Mouse (Mus musculus) ovary, adult 18-20 months (tissue): ENCODE measurements around the gene Fam118b.

ENCODE experiments used
- DNase-seq: peaks from one replicate; pipeline ENCODE4 v3.0.0; 2022; ENCODE audit warnings: low spot score, mixed read lengths

Gene Fam118b

DNA sequence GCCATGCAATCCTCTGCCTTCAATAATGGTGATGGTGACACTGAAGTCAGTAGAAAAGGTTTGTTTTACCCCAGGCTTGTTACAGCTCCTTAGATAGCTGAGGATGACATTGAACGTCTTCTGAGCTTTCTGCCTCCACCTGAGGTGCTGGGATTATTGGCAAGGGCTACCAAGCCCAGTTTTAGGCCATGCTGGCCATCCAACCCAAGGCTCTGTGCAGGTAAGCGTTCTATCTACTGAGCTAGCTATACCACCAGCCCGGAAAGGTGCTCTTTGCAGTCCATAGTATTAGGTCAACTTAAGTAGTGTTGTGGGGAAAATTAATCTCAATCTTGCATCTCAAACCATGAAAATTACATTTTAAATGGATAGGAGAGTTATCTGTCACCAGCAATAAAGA is 70.0 kb downstream of the Fam118b start:
- DNase-seq: no peak

DNA sequence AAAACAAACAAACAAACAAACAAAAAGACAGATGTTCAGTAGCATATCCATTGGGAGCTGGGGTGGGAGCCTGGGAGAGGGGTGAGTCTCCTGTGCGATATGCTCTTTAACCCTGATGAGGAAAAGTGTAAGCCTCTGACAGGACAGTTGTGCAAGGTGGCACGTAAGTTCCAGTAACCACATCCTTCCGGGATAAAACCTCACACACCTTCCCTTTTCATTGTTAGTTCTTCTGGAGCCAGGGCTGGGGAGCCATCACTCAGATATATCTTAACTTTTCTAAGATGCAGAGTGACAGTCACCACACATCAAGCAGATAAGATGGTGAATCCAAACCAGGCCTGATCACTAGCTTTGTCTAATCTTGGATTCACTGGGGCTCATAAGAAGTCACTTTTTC is 73.6 kb downstream of the Fam118b start:
- DNase-seq: no peak

DNA sequence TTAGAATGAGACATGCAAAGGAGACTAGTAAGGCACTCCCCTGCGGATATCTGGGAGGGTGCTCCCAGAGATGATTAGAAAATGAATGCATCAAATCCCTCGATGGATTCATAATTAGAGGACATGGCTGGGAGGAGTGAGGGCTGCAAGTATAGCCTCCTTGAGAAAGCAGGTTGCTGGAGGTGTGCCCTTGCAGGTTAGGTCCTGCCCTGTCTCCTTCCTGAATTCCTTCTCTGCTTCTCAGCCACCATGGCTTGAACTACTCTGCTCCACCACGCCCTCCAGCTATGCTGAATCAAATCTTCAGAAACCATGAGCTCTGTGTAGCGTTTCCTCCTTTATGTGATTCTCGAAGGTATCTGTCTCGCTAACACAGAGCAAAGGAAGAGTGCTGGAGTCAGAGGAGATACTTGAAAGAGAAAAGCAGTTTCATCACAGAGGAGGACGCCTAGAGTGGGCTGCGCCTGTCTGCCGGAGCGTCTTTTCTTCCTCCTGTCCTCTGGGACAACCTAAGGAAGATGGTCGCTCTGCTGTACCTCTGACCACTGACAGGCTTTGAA is 74.5 kb downstream of the Fam118b start:
- no peak for DNase-seq

DNA sequence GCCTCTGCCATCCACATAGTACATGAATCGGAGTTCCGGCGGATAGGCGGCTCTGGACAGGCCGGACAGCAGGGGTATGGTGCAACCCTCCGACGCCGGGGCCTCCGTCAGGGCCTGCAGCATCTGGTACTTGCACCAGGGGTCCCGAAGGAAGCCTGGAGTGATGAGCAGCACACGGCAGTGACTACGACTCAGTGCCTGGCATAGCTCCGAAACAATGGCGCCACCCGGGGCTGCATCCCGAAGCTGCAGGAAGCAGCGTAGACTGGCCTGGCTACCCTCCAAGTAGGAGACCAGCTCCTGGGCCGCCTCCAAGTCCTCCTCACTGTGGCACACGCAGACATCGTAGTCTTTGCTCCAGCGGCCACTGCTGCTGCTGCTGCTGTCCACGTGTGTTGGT is 78.9 kb downstream of the Fam118b start:
- DNase-seq: no peak

DNA sequence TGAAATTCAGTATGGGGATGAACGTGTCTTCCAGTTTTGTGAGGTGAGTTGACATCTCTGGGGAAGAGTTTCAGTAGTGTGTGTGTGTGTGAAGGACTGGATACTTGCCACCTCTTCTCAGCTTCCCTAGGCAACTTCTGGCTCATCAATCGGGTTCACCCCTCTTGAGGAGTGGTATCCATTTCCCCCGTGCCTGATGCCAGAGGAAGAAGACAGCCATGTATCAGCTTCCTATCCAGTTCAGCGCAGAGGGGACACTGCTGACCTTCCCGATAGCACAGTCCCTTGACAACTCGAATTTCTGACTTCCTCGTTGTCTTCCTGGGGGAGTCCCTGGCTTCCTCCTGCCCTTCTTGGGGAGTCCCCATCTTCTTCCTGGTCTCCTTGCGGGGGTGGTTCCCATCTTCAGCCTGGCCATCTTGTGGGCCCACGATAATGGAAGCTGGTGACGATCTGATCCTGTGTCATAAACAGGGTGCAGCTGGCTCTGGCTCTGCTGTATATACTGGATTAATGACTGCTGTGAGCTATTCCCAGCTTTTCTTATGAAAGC is 80.2 kb downstream of the Fam118b start:
- DNase-seq: no peak

DNA sequence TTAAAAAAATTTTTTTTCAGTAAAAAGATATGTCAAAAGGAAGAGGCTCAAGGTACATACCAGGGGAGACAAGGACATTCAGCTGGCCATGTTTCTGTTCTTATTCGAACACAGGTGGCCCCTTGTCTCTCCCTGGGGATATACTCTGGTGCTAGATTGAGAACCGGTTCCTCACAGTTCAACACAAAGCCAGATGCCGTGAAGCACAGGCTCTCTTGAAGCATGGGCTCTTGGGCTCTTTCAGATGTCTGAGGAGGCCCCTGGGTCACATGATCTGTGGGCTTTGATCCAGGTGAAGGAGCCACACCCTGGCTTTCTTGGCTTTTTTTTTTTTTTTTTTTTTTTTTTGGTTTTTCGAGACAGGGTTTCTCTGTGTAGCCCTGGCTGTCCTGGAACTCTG is 81.2 kb downstream of the Fam118b start:
- DNase-seq: no peak

DNA sequence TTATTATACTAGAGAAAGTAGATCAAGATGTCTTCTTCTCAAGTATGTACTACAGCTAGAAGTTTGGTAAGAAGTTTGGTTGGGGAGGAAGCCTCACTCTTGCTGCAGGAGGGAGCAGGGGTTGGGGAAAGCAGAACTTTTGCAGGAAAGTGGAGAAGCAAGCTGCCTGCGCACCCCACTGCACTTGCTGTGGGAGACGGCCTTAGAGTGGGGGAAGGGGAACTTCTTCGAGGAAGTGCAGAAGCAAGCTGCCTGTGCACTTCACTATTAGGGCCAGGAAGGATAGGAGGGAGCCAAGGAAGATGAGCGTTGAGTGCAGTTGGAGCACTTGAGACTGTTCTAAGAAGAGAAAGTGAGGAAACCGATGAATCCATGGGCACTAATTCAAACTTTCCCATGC is 84.2 kb downstream of the Fam118b start:
- no peak for DNase-seq

DNA sequence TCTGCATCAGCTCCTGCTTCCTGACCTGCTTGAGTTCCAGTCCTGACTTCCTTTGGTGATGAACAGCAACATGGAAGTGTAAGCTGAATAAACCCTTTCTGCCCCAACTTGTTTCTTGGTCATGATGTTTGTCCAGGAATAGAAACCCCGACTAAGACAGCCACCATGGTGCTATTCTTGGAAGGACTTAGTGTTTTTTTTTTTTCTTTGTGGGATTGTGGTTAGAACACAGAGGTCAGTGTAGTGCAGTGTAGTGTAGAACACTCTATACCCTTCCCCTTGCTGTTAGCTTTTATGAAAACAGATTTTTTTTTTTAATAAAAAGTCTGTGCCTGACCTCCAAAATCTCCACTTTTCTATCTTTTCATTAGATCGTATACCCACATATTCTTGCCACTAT is 84.8 kb downstream of the Fam118b start:
- DNase-seq: no peak

DNA sequence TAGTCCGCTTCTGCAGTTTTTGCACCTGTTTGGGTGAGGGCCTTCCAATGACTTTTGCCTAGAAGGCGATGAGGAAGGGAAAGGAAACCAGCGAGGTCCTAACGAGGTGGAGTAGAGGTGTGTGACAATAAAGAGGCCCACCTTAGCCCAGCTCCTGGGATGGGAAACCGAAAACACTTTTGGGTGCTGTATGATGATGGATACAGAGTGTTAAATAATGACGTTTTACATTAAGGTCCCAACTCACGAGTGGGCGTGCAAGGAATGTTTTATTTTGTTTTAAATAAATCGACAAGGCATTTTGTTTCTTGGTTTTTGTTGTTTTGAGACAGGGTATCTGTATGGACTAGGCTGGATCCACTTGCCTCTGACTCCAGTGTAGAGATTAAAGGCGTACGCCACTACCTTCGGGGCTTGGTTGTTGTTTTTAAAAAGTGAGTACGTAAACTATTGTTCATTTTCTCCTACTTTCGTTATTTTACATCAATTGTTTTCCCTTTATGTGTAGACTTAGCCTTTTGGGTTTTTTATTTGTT is 91.4 kb downstream of the Fam118b start:
- DNase-seq: no peak

DNA sequence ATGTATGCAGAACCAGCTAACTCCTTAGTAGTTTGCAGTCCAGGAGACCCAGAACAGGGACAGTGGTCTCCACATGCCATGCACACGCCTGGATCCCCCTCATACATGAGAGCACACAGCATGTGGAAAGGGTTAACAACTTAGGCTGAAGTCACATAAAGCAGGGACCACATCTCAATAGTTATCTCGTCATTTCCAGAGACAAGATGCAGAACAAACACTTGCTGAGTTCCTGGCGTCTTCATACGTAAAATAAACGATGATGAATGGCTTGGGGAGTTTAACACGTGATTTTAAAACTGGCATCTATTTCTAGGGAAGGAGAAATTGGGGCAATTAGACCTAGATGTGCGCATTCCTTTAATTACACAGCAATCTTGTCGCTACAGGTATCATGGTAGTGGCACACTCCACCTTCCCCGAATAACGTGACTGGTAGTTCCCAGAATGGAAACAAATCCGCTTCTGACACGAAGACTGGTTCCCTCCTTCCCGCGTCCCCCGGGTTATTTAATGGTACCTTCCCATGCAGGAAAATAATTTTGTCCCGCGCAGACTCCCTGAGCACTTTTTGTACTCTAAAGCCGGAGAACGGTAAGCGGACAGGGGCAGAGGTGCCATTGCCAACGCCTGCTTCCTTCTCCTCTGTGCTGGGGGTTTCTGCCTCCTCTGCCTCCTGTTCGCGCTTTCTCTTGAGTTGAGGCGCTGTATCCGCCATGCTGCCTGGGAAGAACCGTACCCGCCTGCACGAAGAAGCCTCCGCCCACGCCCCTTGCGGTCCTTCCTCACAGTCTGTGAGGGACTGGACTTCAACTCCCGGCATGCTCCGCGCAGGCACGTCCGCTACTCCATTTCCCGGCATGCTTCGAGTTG is 92.1 kb downstream of the Fam118b start, which contains the start of gene Dcps:
Dcps (minus strand) TSS at position 811 of the 873 bp plus-strand sequence.
- peak; percentile 86 for DNase-seq

DNA sequence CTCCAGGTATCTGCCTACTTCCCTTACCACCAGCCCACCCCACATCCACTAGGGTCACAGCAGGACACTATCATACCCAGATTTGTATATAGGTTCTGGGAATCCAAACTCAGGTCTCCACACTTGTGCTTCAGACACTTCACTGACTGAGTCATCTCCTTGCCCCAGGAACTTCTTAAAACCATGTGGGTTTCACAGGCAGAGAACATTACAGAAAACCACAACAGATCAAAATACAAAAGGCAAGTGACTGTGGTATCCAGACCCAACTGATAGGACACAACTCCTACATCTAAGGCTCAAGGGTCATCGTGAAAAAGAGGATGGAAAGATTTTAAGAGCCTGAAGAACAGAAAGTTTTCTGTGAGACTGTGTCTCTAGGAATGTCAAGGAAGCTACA is 94.3 kb downstream of the Fam118b start:
- DNase-seq: no peak

DNA sequence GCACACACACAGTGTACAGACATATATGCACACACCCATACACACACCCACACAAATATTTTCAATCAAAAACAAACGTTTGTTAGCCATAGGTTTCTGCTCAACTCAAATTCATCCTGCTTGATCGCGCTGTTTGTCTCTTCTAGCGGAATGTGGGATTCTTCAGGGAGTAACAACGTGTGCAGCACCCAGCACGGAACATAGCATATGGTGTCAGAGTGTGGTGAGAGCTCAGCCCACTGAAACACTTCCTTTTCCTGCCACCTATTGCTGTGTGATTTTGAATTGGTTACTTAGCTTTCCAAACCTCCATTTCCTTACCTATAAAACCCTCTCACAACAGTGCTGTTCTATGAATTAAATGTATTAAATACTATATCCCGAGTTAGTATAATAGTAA is 97.5 kb downstream of the Fam118b start:
- DNase-seq: no peak
